ENCODE assay signal across 15 mouse cellular contexts in genomic region chr12:106031916-106032315, GRCm38 (mm10). TPM values are rescaled to one million over a fixed set of nuclear protein-coding genes. Genes with fewer than 3 reads are reported as not detected.
A peak's percentile ranks its signal among the peaks of the same experiment; 100 is the strongest.
DNase-seq lines count a peak whose midpoint lies in the region; ATAC-seq and TF ChIP-seq lines count a peak whose summit lies in the region.
"Had no signal": no experiment of that assay in that cellular context is flagged by ENCODE, and none has a peak within 500 bp of the region (broad histone marks: within the 10 kb centered on the region; RNA-seq: fewer than 3 reads in every experiment).

No protein-coding gene starts in this region.

- H3K9ac ChIP-seq in intestine, embryonic 15.5 days: no peak overlapping the region
- no peak overlapping the region for H3K9ac ChIP-seq in intestine, postnatal 0 days (ENCODE audit: low read depth, low read length)
- no peak overlapping the region for H3K9ac ChIP-seq in midbrain, embryonic 15.5 days
- H3K9ac ChIP-seq: embryonic facial prominence, embryonic 12.5 days; forebrain, postnatal 0 days had no signal

- no peaks in the 10 kb centered on the region for H3K9me3 ChIP-seq in intestine, embryonic 15.5 days
- no peaks in the 10 kb centered on the region for H3K9me3 ChIP-seq in intestine, postnatal 0 days (ENCODE audit: control insufficient read depth)
- no peaks in the 10 kb centered on the region for H3K9me3 ChIP-seq in midbrain, embryonic 15.5 days
- H3K9me3 ChIP-seq: embryonic facial prominence, embryonic 12.5 days had no signal

- ATAC-seq in intestine, embryonic 15.5 days: no peak
- no peak for ATAC-seq in intestine, postnatal 0 days
- peak; percentile 12; the same call in 1 of the 2 replicates for ATAC-seq in megakaryocyte, adult 5-6 weeks (ENCODE audit: poor library complexity, severe bottlenecking)
- ATAC-seq in midbrain, embryonic 15.5 days (replicated peaks): no peak
- ATAC-seq: forebrain, postnatal 0 days had no signal

- peak overlapping the region; percentile 40; the same call in 1 of the 2 replicates for H3K27ac ChIP-seq in intestine, embryonic 15.5 days
- no peak overlapping the region; the same call in 1 of the 2 replicates for H3K27ac ChIP-seq in intestine, postnatal 0 days (ENCODE audit: low read depth, low read length)
- peak overlapping the region; percentile 78 for H3K27ac ChIP-seq in bone marrow macrophage, adult 2 months (ENCODE audit: insufficient read depth, low read depth, low read length)
- H3K27ac ChIP-seq in midbrain, embryonic 15.5 days: no peak overlapping the region
- H3K27ac ChIP-seq: embryonic facial prominence, embryonic 12.5 days had no signal

- no peaks in the 10 kb centered on the region for H3K27me3 ChIP-seq in intestine, embryonic 15.5 days (replicated peaks)
- H3K27me3 ChIP-seq in intestine, postnatal 0 days (replicated peaks; ENCODE audit: control insufficient read depth, insufficient read depth, low read length): no peaks in the 10 kb centered on the region
- H3K27me3 ChIP-seq in midbrain, embryonic 15.5 days (replicated peaks): no peaks in the 10 kb centered on the region
- H3K27me3 ChIP-seq: embryonic facial prominence, embryonic 12.5 days had no signal

- H3K36me3 ChIP-seq in intestine, embryonic 15.5 days: no peaks in the 10 kb centered on the region
- no peaks in the 10 kb centered on the region for H3K36me3 ChIP-seq in intestine, postnatal 0 days (ENCODE audit: control insufficient read depth, insufficient read depth)
- H3K36me3 ChIP-seq in midbrain, embryonic 15.5 days (replicated peaks): no peaks in the 10 kb centered on the region

- no peak overlapping the region for H3K4me2 ChIP-seq in intestine, embryonic 15.5 days (replicated peaks)
- H3K4me2 ChIP-seq in intestine, postnatal 0 days (replicated peaks; ENCODE audit: low read depth): no peak overlapping the region
- no peak overlapping the region for H3K4me2 ChIP-seq in midbrain, embryonic 15.5 days
- H3K4me2 ChIP-seq: embryonic facial prominence, embryonic 12.5 days had no signal

- H3K4me3 ChIP-seq in intestine, embryonic 15.5 days (replicated peaks): no peak overlapping the region
- H3K4me3 ChIP-seq in intestine, postnatal 0 days (ENCODE audit: low read depth, low read length): no peak overlapping the region
- H3K4me3 ChIP-seq in bone marrow macrophage, adult 2 months (ENCODE audit: insufficient read depth, low read length): no peak overlapping the region
- no peak overlapping the region for H3K4me3 ChIP-seq in midbrain, embryonic 15.5 days
- H3K4me3 ChIP-seq: embryonic facial prominence, embryonic 12.5 days had no signal

- no peak for TF ChIP-seq POLR2A in bone marrow macrophage, adult 2 months (IDR thresholded peaks at IDR 0.05; ENCODE audit: borderline replicate concordance, low read depth, low read length)

- peaks cover 3% of the 10 kb centered on the region; the same call in 1 of the 2 replicates for H3K4me1 ChIP-seq in intestine, embryonic 15.5 days (replicated peaks)
- no peaks in the 10 kb centered on the region for H3K4me1 ChIP-seq in intestine, postnatal 0 days (replicated peaks; ENCODE audit: control insufficient read depth, insufficient read depth, low read length)
- H3K4me1 ChIP-seq in bone marrow macrophage, adult 2 months (ENCODE audit: control insufficient read depth, insufficient read depth, low read length): peaks cover 48% of the 10 kb centered on the region
- H3K4me1 ChIP-seq in midbrain, embryonic 15.5 days: no peaks in the 10 kb centered on the region

- 59% methylated on average over 9 of the region's 9 CpGs for WGBS in intestine, embryonic 15.5 days
- 71% methylated on average over 9 of the region's 9 CpGs for WGBS in intestine, postnatal 0 days
- 86% methylated on average over 9 of the region's 9 CpGs for WGBS in midbrain, embryonic 15.5 days

- no peak for TF ChIP-seq CTCF in intestine, postnatal 0 days (IDR thresholded peaks at IDR 0.05; ENCODE audit: low read depth)
- no peak for TF ChIP-seq CTCF in bone marrow macrophage, adult 2 months (IDR thresholded peaks at IDR 0.05; ENCODE audit: low read depth, low read length)

- peak; percentile 77 for DNase-seq in CD4-positive, CD25-positive, alpha-beta regulatory T cell, adult 2 months (ENCODE audit: low read depth, low spot score)
- DNase-seq in cerebellum, adult 9-10 months: no peak
- DNase-seq in layer of hippocampus, postnatal 14 days (ENCODE audit: low spot score in 2 of 2): no peak
- DNase-seq: adrenal gland, postnatal 36 days; cerebellum, adult 18-20 months; forebrain, postnatal 0 days; heart, postnatal 10 days; kidney, postnatal 25 days; spleen, adult 18-20 months had no signal

RNA-seq across cellular contexts. Expression of gene Vrk1, which starts 21.9 kb away (rescaled TPM):
- 67.7 and 70.6 TPM in 2 replicates for polyA plus RNA-seq in intestine, embryonic 15.5 days (2015; fragmentation: Nextera tagmentation; extraction: Ambion mirVana)
- polyA plus RNA-seq in intestine, postnatal 0 days (2015; fragmentation: Nextera tagmentation; extraction: Ambion mirVana): 20.4 and 23.0 TPM in 2 replicates
- 37.0 and 42.9 TPM in 2 replicates for polyA plus RNA-seq in bone marrow macrophage, adult 2 months (2012; ENCODE audit: insufficient read depth, insufficient read length, missing spikeins)
- total RNA-seq in megakaryocyte, adult 5-6 weeks (2015): 133 and 142 TPM in 2 replicates
- total RNA-seq in megakaryocyte, adult 5-6 weeks (2017): 184 and 208 TPM in 2 replicates
- total RNA-seq in layer of hippocampus, postnatal 14 days (2021): 10 to 100 TPM; 15.6 to 15.8 TPM
- polyA plus RNA-seq in midbrain, embryonic 15.5 days (2015; fragmentation: Nextera tagmentation; extraction: Ambion mirVana): 31.6 and 32.6 TPM in 2 replicates

Comparison
In these comparisons a context has a peak if more than half of its experiments do, and no peak if none do; other contexts are left out.
1. H3K27ac ChIP-seq: peak in intestine, embryonic 15.5 days (single experiment) and bone marrow macrophage, adult 2 months (single experiment); none in intestine, postnatal 0 days (single experiment) and midbrain, embryonic 15.5 days (single experiment).